Mouse (Mus musculus) left cerebral cortex, postnatal 25 days (tissue): ENCODE results near the gene Tubb4b. TPM values are rescaled to one million over a fixed set of nuclear protein-coding genes. Genes with fewer than 3 reads are reported as not detected.

Experiments
- DNase-seq, 2 experiments: peaks; one replicate each; pipeline ENCODE4 v3.0.0; 2022; ENCODE audit warnings: low spot score in 2 of 2, mixed read lengths in 1 of 2
- intact Hi-C: fragments of 180-260 bp; cut with DNase I; formaldehyde crosslinking; loops from one replicate; pipeline ENCODE4 v1.15.1; 2025
- total RNA-seq, 2 experiments: library from RNA; stranded (reverse); gene quantifications; 2 replicates each; pipeline ENCODE4 v1.2.3; 2021

Tubb4b gene
- total RNA-seq, 2 experiments from 2014 or later = 376 to 398 TPM

- no peak for DNase-seq
- intact Hi-C loops = no loop called here
Observed at GRCm38 (mm10) chr2:25227406-25227805, 2.9 kb upstream of the Tubb4b start.

GRCm38 (mm10) chr2:25226864-25227263, 2.4 kb upstream of the Tubb4b start:
- peak; percentile 39 to 60 for DNase-seq
- intact Hi-C loops = no loop called here

GRCm38 (mm10) chr2:25225811-25226379, 1.4 kb upstream of the Tubb4b start:
- intact Hi-C loops = loop anchor here (2.0 kb wide), 2 partner anchors 15 to 29 kb away; partner anchors contain the start of genes Nelfb and Tmem203

GRCm38 (mm10) chr2:25224766-25225752, 557 bp upstream of the Tubb4b start:
- peak; percentile 98 to 100 for DNase-seq
- intact Hi-C loops = loop anchor here (2.0 kb wide), 2 partner anchors 14 to 30 kb away; partner anchors contain the start of genes Nelfb and Tmem203

More at GRCm38 (mm10) chr2:25225811-25226379, 1.4 kb upstream of the Tubb4b start:
- no peak for DNase-seq

GRCm38 (mm10) chr2:25223681-25224491, 616 bp downstream of the Tubb4b start:
- intact Hi-C loops = loop anchor here (2.0 kb wide), 2 partner anchors 13 to 31 kb away; partner anchors contain the start of genes Nelfb and Tmem203
- peak; percentile 76 to 79 for DNase-seq

- intact Hi-C loops = no loop called here
- no peak for DNase-seq
Observed at GRCm38 (mm10) chr2:25221331-25221772, 3.1 kb downstream of the Tubb4b start.

- intact Hi-C loops = no loop called here
- no peak for DNase-seq
Observed at GRCm38 (mm10) chr2:25218445-25218844, 6.1 kb downstream of the Tubb4b start, which contains the start of gene Fam166a. Fam166a (plus strand) TSS chr2:25218745.

- intact Hi-C loops = no loop called here
- no peak for DNase-seq
Observed at GRCm38 (mm10) chr2:25217666-25218065, 6.8 kb downstream of the Tubb4b start.

- DNase-seq = no peak
- intact Hi-C loops = no loop called here
Observed at GRCm38 (mm10) chr2:25214444-25214843, 10.1 kb downstream of the Tubb4b start, which contains the start of gene Stpg3. Stpg3 (minus strand) TSS chr2:25214637.

- intact Hi-C loops = no loop called here
- no peak for DNase-seq
Observed at GRCm38 (mm10) chr2:25213266-25213865, 11.1 kb downstream of the Tubb4b start.

- intact Hi-C loops = loop anchor here (2.0 kb wide), 1 partner anchor 14 kb away; the partner anchor contains the start of gene Tubb4b
- peak; percentile 83 to 84 for DNase-seq
Observed at GRCm38 (mm10) chr2:25211121-25211670, 13.3 kb downstream of the Tubb4b start, which contains the start of gene Nelfb. Nelfb (minus strand) TSS chr2:25211489.

- DNase-seq = no peak
- intact Hi-C loops = loop anchor here (2.0 kb wide), 1 partner anchor 14 kb away; the partner anchor contains the start of gene Tubb4b
Observed at GRCm38 (mm10) chr2:25210686-25211085, 13.8 kb downstream of the Tubb4b start.

GRCm38 (mm10) chr2:25207593-25207992, 16.9 kb downstream of the Tubb4b start:
- DNase-seq = no peak
- intact Hi-C loops = no loop called here

GRCm38 (mm10) chr2:25203631-25204214, 20.8 kb downstream of the Tubb4b start:
- DNase-seq = no peak
- intact Hi-C loops = no loop called here

GRCm38 (mm10) chr2:25200631-25201030, 23.9 kb downstream of the Tubb4b start:
- no peak for DNase-seq
- intact Hi-C loops = no loop called here

GRCm38 (mm10) chr2:25197946-25198345, 26.6 kb downstream of the Tubb4b start:
- intact Hi-C loops = no loop called here
- DNase-seq = no peak

- intact Hi-C loops = no loop called here
- no peak for DNase-seq
Observed at GRCm38 (mm10) chr2:25197191-25197590, 27.3 kb downstream of the Tubb4b start.
